Mouse (Mus musculus): Measurements from ENCODE around the gene Rpl3l. TPM values are rescaled to one million over a fixed set of nuclear protein-coding genes. Genes with fewer than 3 reads are reported as not detected.
"Not testable (repeated sequence)": the region's sequence is repeated elsewhere in the genome, so short reads cannot be mapped to it uniquely, and the experiment has no call there.

Gene Rpl3l
- polyA plus RNA-seq, 1 experiment = 4.8 TPM

DNA sequence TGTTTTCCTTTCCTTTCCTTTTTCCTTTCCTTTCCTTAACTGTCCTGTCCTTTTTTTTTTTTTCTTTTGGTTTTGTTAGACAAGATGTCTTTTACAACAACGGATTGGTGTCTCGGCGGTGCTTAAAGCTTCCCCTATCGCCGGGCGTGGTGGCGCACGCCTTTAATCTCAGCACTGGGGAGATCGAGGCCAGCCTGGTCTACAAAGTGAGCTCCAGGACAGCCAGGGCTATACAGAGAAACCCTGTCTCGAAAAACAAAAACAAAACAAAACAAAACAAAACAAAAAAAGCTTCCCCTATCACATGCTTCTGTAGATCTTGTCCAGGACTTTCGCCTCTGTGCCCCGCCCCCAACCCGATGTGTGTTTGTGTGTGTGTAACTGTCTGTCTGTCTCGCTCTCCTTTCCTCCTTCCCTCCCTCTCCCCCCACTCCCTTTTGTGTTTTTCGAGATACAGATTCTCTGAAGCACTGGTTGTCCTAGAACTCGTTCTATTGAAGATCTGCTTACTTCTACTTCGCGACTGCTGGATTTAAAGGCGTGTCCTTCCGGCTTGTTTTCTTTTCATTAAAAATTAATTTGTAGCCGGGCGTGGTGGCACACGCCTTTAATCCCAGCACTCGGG lies 19.7 kb upstream of the Rpl3l start:
- H3K4me3 ChIP-seq (ENCODE audit: insufficient read depth, low read depth, low read length) = peak overlapping the region; percentile 72
- H3K4me1 ChIP-seq (ENCODE audit: control insufficient read depth, insufficient read depth, insufficient read length, low read length) = 0 out of 2 replicates have a peak, but pooled peaks cover 3% of the 10 kb centered on the region
- H3K27ac ChIP-seq (replicated peaks; ENCODE audit: low read depth, low read length) = peak overlapping the region; percentile 63

DNA sequence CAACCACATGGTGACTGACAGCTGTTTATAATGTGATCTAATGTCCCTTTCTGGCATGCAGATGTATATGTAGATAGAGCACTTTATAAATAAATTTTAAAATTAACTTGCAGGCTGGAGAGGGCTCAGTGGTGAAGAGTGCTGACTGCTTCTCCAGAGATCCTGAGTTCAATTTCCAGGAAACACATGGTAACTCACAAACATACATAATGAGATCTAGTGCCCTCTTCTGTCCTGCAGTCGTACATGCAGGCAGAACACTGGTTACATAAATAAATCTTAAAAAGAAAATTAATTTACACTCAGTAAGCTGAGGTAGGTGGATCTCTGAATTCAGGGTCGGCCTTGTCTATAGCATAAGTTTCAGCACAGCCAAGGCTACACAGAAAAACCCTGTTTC lies 19.0 kb upstream of the Rpl3l start:
- Histone ChIP-seq H3K27ac (replicated peaks; ENCODE audit: low read depth, low read length) (no peak overlapping the region), H3K4me1 (ENCODE audit: control insufficient read depth, insufficient read depth, insufficient read length, low read length) (0 out of 2 replicates have a peak, but pooled peaks cover 3% of the 10 kb centered on the region), H3K4me3 (ENCODE audit: insufficient read depth, low read depth, low read length) (no peak overlapping the region)

- Histone ChIP-seq H3K27ac (replicated peaks; ENCODE audit: low read depth, low read length) (no peak overlapping the region), H3K4me1 (ENCODE audit: control insufficient read depth, insufficient read depth, insufficient read length, low read length) (0 out of 2 replicates have a peak, but pooled peaks cover 2% of the 10 kb centered on the region), H3K4me3 (ENCODE audit: insufficient read depth, low read depth, low read length) (no peak overlapping the region)
These were observed 12.1 kb upstream of the Rpl3l start for GRCm38 (mm10) chr17:24715556-24715955.

GRCm38 (mm10) chr17:24716166-24716682 lies 11.4 kb upstream of the Rpl3l start:
- Histone ChIP-seq H3K27ac (replicated peaks; ENCODE audit: low read depth, low read length) (no peak overlapping the region), H3K4me1 (ENCODE audit: control insufficient read depth, insufficient read depth, insufficient read length, low read length) (0 out of 2 replicates have a peak, but pooled peaks cover 2% of the 10 kb centered on the region), H3K4me3 (ENCODE audit: insufficient read depth, low read depth, low read length) (no peak overlapping the region)

DNA sequence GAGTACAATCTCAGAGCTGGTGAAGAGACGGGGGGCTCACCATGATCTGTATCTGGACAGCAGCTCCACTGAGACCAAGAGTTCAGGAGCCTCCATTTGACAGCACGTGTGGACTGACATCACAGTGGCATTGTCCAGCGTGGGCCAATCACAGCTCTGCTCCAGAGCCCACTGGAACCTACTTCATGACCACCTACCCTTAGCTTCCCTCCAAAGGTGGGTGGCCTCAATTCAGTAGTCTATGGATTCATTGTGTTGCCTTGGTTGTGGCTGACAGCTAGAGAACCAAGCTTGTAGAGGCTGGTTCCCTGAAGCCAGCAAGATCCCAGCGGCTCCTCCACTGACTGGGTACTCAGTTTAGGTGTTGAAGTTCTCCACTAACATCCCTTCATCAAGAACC lies 9.7 kb upstream of the Rpl3l start, which contains the start of the genes Rnf151 and Rps2:
Gene Rnf151 (minus strand): TSS at position 121 of the 400 bp plus-strand sequence.
Gene Rps2 (plus strand): TSS at position 174 of the 400 bp plus-strand sequence.
- no peak within 1 kb of the TSS for H3K27ac ChIP-seq (replicated peaks; ENCODE audit: low read depth, low read length)
- 0 out of 2 replicates have a peak, but pooled peaks cover 2% of the 10 kb centered on the region for H3K4me1 ChIP-seq (ENCODE audit: control insufficient read depth, insufficient read depth, insufficient read length, low read length)
- H3K4me3 ChIP-seq (ENCODE audit: insufficient read depth, low read depth, low read length) = peak within 1 kb of the TSS; percentile 97

DNA sequence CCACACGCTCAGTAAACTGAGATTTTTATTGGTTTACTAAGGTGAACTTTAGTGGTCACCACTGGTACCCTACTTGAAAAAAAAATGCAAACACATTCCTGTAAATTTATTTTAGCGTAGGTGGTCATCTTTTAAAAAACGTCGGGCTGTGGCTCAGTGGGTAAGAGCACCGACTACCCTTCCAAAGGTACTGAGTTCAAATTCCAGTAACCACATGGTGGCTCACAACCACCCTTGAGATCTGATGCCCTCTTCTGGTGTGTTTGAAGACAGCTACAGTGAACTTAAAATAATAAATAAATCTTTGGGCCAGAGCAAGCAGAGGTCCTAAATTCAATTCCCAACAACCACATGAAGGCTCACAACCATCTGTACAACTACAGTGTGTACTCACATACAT lies 8.7 kb upstream of the Rpl3l start:
- not testable (repeated sequence) for H3K27ac ChIP-seq (replicated peaks; ENCODE audit: low read depth, low read length); H3K4me1 ChIP-seq (ENCODE audit: control insufficient read depth, insufficient read depth, insufficient read length, low read length)
- peak overlapping the region; percentile 97 for H3K4me3 ChIP-seq (ENCODE audit: insufficient read depth, low read depth, low read length)

GRCm38 (mm10) chr17:24719494-24720222 lies 8.0 kb upstream of the Rpl3l start:
- H3K27ac ChIP-seq (replicated peaks; ENCODE audit: low read depth, low read length) = peak overlapping the region; percentile 78
- H3K4me1 ChIP-seq (ENCODE audit: control insufficient read depth, insufficient read depth, insufficient read length, low read length) = 0 out of 2 replicates have a peak, but pooled peaks cover 2% of the 10 kb centered on the region
- H3K4me3 ChIP-seq (ENCODE audit: insufficient read depth, low read depth, low read length) = peak overlapping the region; percentile 97

GRCm38 (mm10) chr17:24720616-24721015 lies 7.0 kb upstream of the Rpl3l start:
- not testable (repeated sequence) for H3K4me1 ChIP-seq (ENCODE audit: control insufficient read depth, insufficient read depth, insufficient read length, low read length)
- Histone ChIP-seq H3K4me3 (ENCODE audit: insufficient read depth, low read depth, low read length) (peak overlapping the region; percentile 65), H3K27ac (replicated peaks; ENCODE audit: low read depth, low read length) (peak overlapping the region; percentile 30; the same call in 1 of the 2 replicates)

DNA sequence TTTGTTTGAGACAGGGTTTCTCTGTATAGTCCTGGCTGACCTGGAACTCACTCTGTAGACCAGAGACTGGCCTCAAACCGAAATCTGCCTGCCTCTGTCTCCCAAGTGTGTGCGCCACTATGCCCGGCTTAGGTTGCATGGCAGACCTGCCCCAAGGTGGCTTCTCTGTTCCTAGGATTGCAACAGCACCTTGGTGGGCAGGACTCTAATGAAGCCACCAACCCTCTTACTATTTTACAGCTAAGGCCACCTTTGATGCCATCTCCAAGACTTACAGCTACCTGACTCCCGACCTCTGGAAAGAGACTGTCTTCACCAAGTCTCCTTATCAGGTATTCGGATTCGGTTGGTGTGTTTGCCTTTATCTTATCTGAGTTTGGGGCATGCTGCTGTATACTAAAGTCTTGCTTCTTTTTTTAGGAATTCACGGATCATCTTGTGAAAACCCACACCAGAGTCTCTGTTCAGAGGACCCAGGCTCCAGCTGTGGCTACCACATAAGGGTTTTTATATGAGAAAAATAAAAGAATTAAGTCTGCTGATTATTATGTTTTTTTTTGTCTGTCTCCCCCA lies 6.2 kb upstream of the Rpl3l start:
- H3K4me3 ChIP-seq (ENCODE audit: insufficient read depth, low read depth, low read length) = peak overlapping the region; percentile 17
- not testable (repeated sequence) for H3K4me1 ChIP-seq (ENCODE audit: control insufficient read depth, insufficient read depth, insufficient read length, low read length); H3K27ac ChIP-seq (replicated peaks; ENCODE audit: low read depth, low read length)

GRCm38 (mm10) chr17:24722220-24722924 lies 5.2 kb upstream of the Rpl3l start:
- 0 out of 2 replicates have a peak, but pooled peaks cover 2% of the 10 kb centered on the region for H3K4me1 ChIP-seq (ENCODE audit: control insufficient read depth, insufficient read depth, insufficient read length, low read length)
- no peak overlapping the region for H3K27ac ChIP-seq (replicated peaks; ENCODE audit: low read depth, low read length)
- H3K4me3 ChIP-seq (ENCODE audit: insufficient read depth, low read depth, low read length) = peak overlapping the region; percentile 19

DNA sequence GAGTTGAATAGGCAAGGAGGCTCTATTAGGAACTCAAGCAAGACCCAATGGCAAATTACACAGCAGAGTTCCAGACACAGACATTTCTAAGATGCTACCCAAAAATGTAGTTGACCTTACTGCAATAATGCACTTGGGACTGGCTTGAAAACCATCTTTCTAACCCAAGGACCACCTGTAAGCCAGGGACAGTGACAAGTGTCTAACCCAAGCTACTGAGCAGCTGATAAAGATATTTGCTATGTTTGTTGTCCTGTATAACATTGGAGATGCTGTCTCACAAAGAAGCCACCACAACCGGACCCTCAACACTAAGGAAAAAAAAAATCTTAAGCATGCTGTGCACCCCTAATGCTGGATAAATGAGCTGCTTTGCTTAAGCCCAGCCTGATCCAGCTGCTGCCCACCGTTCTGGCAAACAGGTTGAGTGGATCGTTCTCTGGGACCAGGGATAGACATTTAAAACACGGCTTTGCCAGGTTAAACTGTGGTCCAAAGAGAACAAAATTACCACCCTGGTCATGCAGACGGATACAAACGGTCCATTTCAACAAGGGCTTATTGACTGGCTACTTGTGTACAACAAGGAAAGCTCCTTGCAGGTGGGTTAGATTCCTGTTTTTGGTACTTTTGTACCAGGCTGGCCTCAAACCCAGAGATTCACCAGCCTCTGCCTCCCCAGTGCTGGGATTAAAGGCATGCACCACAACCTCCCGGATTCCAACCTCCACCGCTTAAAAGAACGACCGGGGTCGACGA lies 4.3 kb upstream of the Rpl3l start:
- Histone ChIP-seq H3K27ac (replicated peaks; ENCODE audit: low read depth, low read length) (peak overlapping the region; percentile 96), H3K4me3 (ENCODE audit: insufficient read depth, low read depth, low read length) (peak overlapping the region; percentile 87), H3K4me1 (ENCODE audit: control insufficient read depth, insufficient read depth, insufficient read length, low read length) (0 out of 2 replicates have a peak, but pooled peaks cover 2% of the 10 kb centered on the region)

GRCm38 (mm10) chr17:24723881-24724180 lies 3.8 kb upstream of the Rpl3l start:
- H3K4me1 ChIP-seq (ENCODE audit: control insufficient read depth, insufficient read depth, insufficient read length, low read length) = no peaks in the 10 kb centered on the region
- H3K4me3 ChIP-seq (ENCODE audit: insufficient read depth, low read depth, low read length) = peak overlapping the region; percentile 87
- peak overlapping the region; percentile 96 for H3K27ac ChIP-seq (replicated peaks; ENCODE audit: low read depth, low read length)

GRCm38 (mm10) chr17:24724184-24724583 lies 3.4 kb upstream of the Rpl3l start, which contains the start of gene Ndufb10:
Ndufb10 (minus strand) TSS chr17:24724478.
- Histone ChIP-seq H3K4me3 (ENCODE audit: insufficient read depth, low read depth, low read length) (peak within 1 kb of the TSS; percentile 87), H3K4me1 (ENCODE audit: control insufficient read depth, insufficient read depth, insufficient read length, low read length) (no peaks in the 10 kb centered on the region), H3K27ac (replicated peaks; ENCODE audit: low read depth, low read length) (peak within 1 kb of the TSS; percentile 96)

Data from brown adipose tissue, adult 24 weeks (tissue).